Mouse (Mus musculus): ENCODE data around the gene Gm7324. TPM values are rescaled to one million over a fixed set of nuclear protein-coding genes. Genes with fewer than 3 reads are reported as not detected.

Gene Gm7324
- 0.81 and 1.1 TPM in 2 replicates for polyA plus RNA-seq (2015; fragmentation: Nextera tagmentation; extraction: Ambion mirVana)

GRCm38 (mm10) chr14:43697621-43698020 lies at the start of gene Gm7324:
Gm7324 (plus strand) TSS chr14:43697828.

GRCm38 (mm10) chr14:43677099-43677498 lies 20.5 kb upstream of the Gm7324 start, which contains the start of gene Gm8165:
Gm8165 (minus strand) TSS chr14:43677199.

GRCm38 (mm10) chr14:43727385-43727784 lies 29.8 kb downstream of the Gm7324 start, which contains the start of gene Gm16506:
Gm16506 (minus strand) TSS chr14:43727485.

GRCm38 (mm10) chr14:43747566-43747965 lies 49.9 kb downstream of the Gm7324 start, which contains the start of gene Gm6526:
Gm6526 (plus strand) TSS chr14:43747866.

Other genes starting within 250 kb of the Gm7324 start
- gene Gm5799, start 154.3 kb upstream of the Gm7324 start, polyA plus RNA-seq (2015; fragmentation: Nextera tagmentation; extraction: Ambion mirVana), result not detected in 2 replicates
- not detected in 2 replicates for gene Gm17654, start 118.7 kb upstream of the Gm7324 start, polyA plus RNA-seq (2015; fragmentation: Nextera tagmentation; extraction: Ambion mirVana)
- not detected in 2 replicates for gene Gm10375, start 89.8 kb upstream of the Gm7324 start, polyA plus RNA-seq (2015; fragmentation: Nextera tagmentation; extraction: Ambion mirVana)
- gene Gm8165, start 20.6 kb upstream of the Gm7324 start, polyA plus RNA-seq (2015; fragmentation: Nextera tagmentation; extraction: Ambion mirVana), result not detected in 2 replicates
- not detected in 2 replicates for gene Gm16506, start 29.7 kb downstream of the Gm7324 start, polyA plus RNA-seq (2015; fragmentation: Nextera tagmentation; extraction: Ambion mirVana)
- not detected in 2 replicates for gene Gm6526, start 50.0 kb downstream of the Gm7324 start, polyA plus RNA-seq (2015; fragmentation: Nextera tagmentation; extraction: Ambion mirVana)
- not detected in 2 replicates for gene Gm8180, start 86.9 kb downstream of the Gm7324 start, polyA plus RNA-seq (2015; fragmentation: Nextera tagmentation; extraction: Ambion mirVana)
- 0.46 and 0.82 TPM in 2 replicates for gene Ear1, start 177.7 kb downstream of the Gm7324 start, polyA plus RNA-seq (2015; fragmentation: Nextera tagmentation; extraction: Ambion mirVana)
- gene Ear10, start 225.7 kb downstream of the Gm7324 start, polyA plus RNA-seq (2015; fragmentation: Nextera tagmentation; extraction: Ambion mirVana), result not detected in 2 replicates
- gene Gm8113, start 227.6 kb downstream of the Gm7324 start, polyA plus RNA-seq (2015; fragmentation: Nextera tagmentation; extraction: Ambion mirVana), result 8.4 and 10.0 TPM in 2 replicates

Data from spleen, postnatal 0 days (tissue).